Mouse (Mus musculus) mouse trophoblast stem cell (cell line): Measurements from ENCODE around the gene Gm11549.

Experiments used
- in situ Hi-C, 2 experiments: fragments of 300-500 bp; cut with MseI, MboI; formaldehyde crosslinking; loops; 2 replicates in 1 of 2; 3 replicates in 1 of 2; pipeline ENCODE4 v1.15.1; 2025

Gene Gm11549

DNA sequence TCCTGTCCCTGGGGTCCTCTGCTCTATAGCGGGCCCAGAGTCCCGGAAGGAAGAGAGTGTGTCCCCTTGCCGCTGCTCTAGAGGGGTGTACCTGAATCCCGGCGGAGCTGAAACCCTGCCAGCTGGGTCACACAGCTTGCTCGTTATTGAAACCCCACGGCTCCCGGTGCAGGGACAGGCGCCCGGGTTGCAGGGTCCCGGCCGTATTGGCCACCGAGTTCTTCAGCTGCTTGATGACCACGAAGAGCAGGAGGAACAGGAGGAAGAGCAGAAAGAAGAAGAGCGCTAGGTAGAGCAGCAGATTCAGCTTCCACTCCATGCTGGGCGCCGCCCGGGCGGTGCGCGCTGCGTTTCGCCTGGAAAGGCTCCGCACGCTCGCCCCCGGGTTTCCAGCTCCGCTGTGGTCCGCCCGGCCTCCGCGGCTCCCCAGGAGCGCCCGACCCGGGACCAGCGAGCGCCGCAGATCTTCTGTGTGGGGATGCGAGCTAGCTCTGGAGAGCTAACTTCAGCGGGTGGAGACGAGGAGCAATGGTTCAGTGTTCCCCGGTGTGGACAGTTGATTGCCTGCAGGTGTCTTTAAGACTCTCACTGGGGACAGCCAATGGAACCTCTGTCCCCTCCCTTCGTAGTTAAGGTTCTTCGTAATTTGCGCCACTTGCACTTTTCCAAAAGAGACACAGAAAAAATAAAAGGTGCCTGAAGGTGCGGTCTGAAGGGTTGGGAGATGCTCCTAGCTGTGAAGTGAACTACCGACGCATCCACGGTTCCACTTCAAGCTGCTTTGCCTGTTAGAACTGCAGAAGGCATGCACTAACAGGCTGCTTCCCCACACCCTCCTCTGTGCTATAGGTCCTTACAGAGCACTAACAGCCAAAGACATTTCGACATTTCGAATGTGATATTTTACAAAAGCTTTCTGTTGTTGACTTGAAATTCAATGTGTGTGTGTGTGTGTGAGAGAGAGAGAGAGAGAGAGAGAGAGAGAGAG is at the start of gene Gm11549:
TSS of gene Gm11549 (minus strand) at position 741 of the 988 bp plus-strand sequence.
- in situ Hi-C loops = no loop called here

DNA sequence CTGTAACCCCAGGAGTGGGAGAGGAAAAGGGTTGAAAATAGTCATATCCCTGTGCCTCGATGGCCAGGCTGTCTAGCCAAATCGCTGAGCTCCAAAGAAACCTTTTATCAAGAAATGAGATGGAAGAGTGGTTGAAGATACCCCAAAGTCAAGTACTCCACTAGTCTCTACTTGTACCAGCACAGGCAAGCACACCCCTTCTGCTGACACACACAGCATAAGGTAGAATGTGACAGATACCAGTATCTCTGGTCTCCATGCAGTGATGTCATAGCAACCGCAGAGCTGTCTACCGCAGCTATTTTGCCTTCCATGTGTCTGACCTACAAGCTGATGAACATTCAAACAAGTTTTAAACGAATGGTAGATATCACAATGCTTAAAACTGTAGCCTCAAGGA is 48.2 kb upstream of the Gm11549 start:
- in situ Hi-C loops = no loop called here

GRCm38 (mm10) chr3:36563666-36564065 is 42.1 kb upstream of the Gm11549 start:
- in situ Hi-C loops = no loop called here

GRCm38 (mm10) chr3:36559606-36560005 is 38.0 kb upstream of the Gm11549 start:
- in situ Hi-C loops = no loop called here

GRCm38 (mm10) chr3:36557601-36558000 is 36.0 kb upstream of the Gm11549 start:
- in situ Hi-C loops = no loop called here

- in situ Hi-C loops = no loop called here
Measured at GRCm38 (mm10) chr3:36552406-36553047, 30.9 kb upstream of the Gm11549 start, which contains the start of gene Exosc9. Exosc9 (plus strand) TSS chr3:36552606.

GRCm38 (mm10) chr3:36551851-36552384 is 30.3 kb upstream of the Gm11549 start:
- in situ Hi-C loops = no loop called here

DNA sequence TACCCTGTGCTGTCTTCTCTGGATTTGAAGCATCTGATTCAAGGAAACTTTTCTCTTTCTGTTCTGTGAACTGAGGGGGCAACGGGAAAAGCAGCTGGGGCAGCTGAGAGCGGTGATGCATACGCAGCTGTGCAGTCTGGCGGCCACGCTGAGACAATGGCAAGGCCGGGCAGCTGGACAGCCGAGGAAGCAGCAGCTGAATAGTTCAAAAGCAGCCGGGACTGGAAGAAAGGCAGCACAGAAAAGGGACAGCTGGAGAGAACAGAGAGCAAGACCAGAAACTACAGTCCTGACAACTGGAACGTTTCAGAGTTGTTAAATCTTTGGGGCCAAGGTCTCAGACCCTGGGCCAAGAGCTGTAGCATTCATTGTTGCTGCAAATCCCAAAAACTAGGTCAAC is 29.7 kb upstream of the Gm11549 start:
- in situ Hi-C loops = no loop called here

DNA sequence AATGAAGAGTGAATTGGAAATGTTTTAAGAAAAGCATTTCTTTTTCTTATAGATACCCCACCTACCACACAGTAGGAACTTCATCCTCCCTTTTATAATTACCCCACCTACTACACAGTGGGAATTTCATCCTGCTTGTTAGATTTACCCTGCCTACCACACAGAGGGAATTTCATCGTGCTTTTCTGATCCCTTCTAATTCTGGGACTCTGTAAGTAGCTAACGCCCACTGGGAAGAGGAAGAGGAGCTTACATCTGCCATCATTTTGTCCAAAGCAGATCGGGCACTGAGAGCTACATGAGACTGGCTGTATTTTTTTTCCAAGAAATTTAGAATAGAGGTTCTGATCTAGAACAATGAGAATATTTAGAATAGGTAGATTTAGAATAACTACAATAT is 23.3 kb upstream of the Gm11549 start:
- in situ Hi-C loops = no loop called here

- in situ Hi-C loops = no loop called here
Measured at GRCm38 (mm10) chr3:36541399-36541798, 19.8 kb upstream of the Gm11549 start.

GRCm38 (mm10) chr3:36540756-36541155 is 19.1 kb upstream of the Gm11549 start:
- in situ Hi-C loops = no loop called here

DNA sequence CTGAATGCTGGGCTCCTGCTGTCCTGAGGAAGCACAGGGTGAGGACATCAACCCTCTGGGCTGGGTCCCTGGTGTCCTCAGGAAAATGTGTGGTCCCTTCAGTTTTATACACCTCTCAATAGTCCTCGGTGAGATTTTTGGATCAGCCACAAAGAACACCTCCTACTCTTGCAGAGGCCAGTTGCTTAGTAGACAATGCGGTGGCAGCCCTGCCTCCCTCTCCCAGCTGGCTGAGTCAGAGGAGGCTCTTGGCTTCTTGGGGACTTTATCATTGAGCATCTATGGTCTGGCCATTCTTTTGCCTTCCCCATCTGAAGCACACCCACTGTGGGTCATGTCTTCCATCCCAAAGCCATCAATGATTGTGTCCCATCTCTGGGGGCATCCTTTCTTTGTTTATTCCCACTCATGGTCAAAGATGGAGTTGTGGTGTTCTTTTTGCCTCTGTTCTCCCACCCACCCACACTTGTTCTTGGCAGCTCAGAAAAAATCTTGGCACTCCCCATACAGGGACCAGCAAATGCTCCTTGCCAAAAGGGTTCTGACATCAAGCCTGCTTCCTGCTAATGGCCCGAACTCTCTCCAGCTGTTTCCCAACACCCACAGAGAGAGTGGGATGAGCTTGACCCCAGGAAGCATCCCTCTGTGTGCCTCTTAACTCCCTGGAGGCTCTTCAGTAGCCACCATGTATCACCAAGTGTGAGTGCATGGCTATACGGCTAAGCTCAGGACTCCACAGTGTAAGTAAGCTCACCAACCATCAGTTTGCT is 16.3 kb upstream of the Gm11549 start:
- in situ Hi-C loops = no loop called here

DNA sequence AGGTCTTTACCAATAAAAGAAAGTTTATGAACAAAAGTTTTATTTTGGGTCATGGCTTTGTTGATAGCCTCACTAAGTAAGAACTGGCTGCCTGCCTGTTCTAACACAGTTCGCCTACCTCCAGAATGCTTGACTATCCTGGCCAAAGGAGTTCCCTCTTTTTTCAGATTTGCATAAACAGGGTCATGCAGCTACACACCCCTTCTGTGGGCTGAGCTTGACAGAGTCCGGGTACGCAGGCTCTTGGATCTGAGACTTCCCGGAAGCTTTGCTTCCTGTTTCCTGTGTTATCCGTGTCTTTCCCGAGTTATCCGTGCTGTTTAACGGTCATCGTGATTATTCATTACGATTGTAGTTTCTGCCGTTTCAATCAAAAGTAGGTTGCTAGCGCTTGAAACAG is 14.4 kb upstream of the Gm11549 start:
- in situ Hi-C loops = no loop called here

DNA sequence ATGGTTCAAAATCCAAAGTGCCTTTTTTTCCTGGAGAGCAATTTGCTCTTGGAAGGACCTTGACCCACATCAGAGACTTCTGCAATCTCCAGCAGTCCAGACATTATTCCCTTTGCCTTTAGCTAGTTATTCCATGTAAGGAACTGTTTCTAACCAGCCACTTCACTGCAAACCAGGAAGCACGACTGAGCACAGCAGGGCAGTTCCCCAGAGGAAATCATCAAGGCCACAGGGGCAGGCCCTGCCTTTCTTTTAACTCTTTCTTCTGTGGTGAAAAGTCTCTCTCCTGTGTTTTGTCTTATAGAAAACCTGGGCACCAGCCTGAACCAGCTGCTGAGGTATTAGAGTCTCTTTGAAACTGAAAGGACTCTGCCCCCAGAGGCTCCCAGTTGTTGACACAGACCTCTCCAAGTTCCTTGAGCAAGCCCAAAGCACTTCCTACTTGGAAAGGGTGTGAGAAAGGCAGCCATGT is 11.6 kb upstream of the Gm11549 start:
- in situ Hi-C loops = no loop called here

GRCm38 (mm10) chr3:36532738-36533137 is 11.1 kb upstream of the Gm11549 start:
- in situ Hi-C loops = no loop called here

GRCm38 (mm10) chr3:36531979-36532542 is 10.4 kb upstream of the Gm11549 start:
- in situ Hi-C loops = no loop called here

DNA sequence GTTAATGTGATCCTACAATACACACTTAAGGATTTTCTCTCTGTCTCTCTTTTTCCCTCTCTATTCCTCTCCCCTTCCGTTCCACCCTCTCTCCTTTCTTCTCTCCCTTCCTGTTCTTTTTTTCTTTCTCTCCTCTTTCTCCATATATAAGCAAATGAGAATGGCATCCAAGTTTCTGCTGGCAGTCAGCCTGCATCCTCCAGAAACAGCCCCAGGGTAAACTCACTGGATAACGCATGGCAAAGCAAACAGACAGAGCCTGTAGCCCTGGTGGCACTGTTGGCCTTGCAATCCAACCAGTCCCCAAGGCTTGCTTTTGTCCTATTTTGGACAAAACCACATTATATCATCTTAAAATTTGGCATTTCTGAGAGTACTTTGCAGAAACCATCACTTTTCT is 9.6 kb upstream of the Gm11549 start:
- in situ Hi-C loops = no loop called here

- in situ Hi-C loops = no loop called here
Measured at GRCm38 (mm10) chr3:36530781-36531180, 9.2 kb upstream of the Gm11549 start.

DNA sequence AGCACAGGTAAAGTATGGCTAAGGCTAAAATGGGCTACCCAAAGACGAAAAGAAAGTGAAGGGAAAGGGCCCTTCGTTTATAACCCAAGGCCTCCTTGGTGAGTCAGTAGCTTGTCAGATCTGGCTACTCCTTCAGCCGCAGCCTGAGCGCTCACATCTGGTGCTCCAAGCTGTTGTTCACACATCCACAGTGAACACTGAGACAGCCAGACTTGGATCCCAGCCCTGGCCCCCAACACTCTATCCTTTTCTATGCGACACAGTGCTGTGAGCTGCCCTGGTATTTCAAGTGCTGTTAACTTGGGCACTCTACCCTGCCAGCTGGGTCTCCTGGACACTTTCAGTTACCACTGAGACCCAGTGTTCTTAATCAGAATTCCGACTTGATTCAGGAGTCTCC is 8.7 kb upstream of the Gm11549 start:
- in situ Hi-C loops = no loop called here

DNA sequence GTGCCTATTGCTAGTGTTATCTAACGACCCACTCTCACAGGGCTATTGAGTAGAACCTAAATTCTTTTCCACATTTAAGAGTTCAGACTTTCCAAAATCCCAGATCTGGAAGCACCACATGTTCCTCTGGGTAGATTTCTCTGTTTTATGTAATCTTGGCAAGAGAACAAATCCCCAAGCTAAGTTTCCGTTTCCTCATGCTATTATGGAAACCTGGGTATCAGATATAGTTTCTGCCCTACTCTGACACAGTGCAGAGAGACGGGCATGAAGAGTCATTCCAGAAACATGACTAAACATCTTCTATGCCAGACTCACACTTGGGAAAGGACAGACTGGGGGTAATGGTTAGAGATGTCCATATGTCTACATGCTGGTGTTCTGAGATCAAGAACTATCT is 2.9 kb upstream of the Gm11549 start:
- in situ Hi-C loops = no loop called here

- in situ Hi-C loops = no loop called here
Measured at GRCm38 (mm10) chr3:36522137-36522536, 524 bp upstream of the Gm11549 start.
